Mouse (Mus musculus) heart, adult 18-20 months (tissue): Measurements from ENCODE around the gene 4930469K13Rik. TPM values are rescaled to one million over a fixed set of nuclear protein-coding genes. Genes with fewer than 3 reads are reported as not detected.
A peak's percentile ranks its signal among the peaks of the same experiment; 100 is the strongest.

Experiments
- DNase-seq, 2 experiments: peaks; one replicate each; pipeline ENCODE4 v3.0.0; 2021 to 2022; ENCODE audit warnings: mixed read lengths in 1 of 2
- total RNA-seq, 2 experiments: library from RNA; stranded (reverse); gene quantifications; 2 replicates each; pipeline ENCODE4 v1.2.3; 2021

Gene 4930469K13Rik
- total RNA-seq, 2 experiments from 2014 or later, result not detected

DNA sequence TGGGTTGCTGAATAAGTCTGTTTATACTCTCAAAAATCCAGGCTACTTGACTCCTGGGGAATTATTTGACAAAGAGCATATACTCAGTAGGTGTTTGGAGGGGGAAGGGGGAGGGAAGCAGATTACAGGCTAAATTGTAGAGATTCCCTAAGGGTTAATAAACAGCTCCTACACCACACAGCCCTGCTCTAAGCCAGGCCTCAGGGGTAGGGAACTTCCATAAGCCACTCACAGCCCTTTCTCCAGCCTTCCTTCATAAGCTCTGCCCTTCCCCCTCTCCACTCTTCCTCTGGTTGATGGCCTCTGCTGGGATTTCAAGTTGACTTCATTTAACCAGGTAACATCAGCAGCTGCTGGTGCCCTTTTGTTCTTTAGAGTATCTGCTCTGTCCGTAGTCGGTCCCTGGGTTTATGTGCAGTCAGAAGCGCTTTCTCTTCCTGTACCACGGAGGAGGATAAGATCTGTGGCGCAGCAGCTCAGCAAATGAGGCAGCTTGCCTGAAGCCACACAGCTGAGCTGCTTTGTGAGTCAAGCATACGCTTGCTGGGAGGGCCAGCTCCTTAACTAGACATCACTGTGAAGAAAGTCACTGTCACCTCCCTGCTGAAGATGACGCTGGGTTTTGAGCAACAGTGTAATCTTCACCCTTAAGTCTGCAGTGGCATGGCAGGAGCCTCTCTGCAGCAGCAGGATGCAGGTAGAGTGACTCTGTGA is 159.6 kb downstream of the 4930469K13Rik start:
- no peak for DNase-seq

GRCm38 (mm10) chr11:33937641-33938040 is 160.7 kb downstream of the 4930469K13Rik start:
- no peak for DNase-seq

GRCm38 (mm10) chr11:33934286-33934685 is 164.1 kb downstream of the 4930469K13Rik start:
- no peak for DNase-seq

DNA sequence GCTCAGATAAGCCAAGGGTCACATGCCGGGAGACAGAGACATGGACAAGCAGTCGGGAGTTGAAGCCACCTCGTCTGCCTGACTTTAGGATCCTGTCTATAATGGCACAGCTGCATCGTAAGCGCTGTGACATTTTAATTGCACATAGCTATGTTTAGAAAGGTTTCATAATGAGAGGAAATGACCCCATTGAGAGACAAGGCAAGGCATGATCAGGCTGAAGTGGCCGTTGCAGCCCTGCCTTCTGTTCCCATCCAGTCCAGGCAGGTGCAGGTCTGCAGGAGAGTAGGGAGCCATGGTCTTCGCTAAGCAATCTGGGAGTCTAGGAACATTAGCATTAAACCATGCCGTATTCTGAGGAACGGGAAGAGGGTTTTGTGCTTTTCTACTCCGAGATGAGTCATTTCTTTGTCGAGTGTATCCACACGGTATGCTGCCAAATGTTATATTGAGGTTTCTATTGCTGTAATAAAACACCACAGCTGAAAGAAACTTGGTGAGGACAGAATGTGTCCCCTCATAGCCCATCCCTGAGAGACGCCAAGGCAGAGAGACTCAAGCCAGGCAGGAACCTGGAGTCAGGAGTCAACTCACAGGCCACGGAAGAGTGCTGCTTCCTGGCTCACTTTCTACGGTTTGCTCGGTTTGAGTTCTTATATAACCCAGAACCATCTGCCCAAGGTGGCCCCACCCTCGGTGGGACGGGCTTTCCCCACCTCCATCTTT is 165.8 kb downstream of the 4930469K13Rik start:
- DNase-seq, result no peak

GRCm38 (mm10) chr11:33931836-33932385 is 166.4 kb downstream of the 4930469K13Rik start:
- DNase-seq, result peak; percentile 13 to 21

GRCm38 (mm10) chr11:33929412-33929811 is 168.9 kb downstream of the 4930469K13Rik start:
- DNase-seq, result no peak

DNA sequence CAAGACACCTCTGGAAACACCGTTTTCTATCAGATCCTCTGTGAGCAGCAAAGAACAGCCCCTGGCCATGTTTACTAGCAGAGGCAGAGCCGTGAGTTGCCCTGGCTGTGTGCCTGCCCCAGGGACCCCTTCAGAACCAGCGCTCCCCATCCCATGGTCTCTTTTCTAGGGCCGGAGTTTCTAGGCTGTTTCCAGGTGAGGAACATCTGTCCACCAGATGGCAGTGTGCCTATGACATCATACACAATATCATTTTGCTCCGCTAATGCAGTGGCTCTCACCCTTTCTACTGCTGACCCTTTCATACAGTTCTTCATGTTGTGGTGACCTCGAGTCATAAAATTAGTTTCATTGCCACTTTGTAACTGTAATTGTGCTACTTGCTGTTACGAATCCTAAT is 169.7 kb downstream of the 4930469K13Rik start:
- DNase-seq, result peak; percentile 15 to 35

DNA sequence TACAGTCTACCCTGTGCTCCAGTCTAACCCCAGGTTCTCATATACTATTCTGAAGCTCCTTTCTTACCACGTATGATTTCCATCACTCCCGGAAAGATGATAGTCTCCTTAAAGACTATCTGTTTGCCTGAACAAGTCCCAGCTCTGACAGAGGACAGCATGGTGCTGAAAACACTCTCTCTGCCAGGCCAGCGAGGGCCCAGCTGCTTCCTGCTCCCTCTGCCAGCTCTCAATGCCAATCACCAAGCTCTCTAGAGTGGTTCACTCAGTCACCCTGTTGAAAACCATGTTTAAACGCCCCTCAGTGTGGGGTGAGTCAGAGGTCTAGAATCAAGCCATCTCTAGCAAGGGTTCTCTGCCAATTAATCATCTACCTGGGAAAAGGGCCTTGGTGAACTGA is 170.5 kb downstream of the 4930469K13Rik start:
- DNase-seq, result no peak

DNA sequence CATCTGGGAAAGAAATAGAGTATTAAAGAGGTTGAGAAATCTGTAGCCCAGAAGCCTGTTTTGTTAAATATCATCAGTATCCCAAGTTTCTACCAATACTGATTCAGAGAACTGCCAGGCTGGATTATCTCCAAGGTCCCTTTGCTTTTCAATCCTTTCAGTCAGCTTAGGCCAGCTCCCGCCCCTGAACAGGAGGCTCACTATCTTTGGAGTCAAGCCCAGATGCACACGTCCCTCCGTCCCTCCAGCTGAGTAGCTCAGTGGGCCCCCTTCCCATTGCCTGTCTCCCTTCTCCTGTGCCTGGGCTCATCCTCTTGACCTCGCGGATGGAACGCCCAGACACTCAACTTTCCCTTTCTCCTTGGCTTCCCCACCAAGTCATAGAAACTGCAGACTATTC is 171.0 kb downstream of the 4930469K13Rik start:
- DNase-seq, result no peak

- no peak for DNase-seq
Observed at GRCm38 (mm10) chr11:33926551-33926950, 171.8 kb downstream of the 4930469K13Rik start.

DNA sequence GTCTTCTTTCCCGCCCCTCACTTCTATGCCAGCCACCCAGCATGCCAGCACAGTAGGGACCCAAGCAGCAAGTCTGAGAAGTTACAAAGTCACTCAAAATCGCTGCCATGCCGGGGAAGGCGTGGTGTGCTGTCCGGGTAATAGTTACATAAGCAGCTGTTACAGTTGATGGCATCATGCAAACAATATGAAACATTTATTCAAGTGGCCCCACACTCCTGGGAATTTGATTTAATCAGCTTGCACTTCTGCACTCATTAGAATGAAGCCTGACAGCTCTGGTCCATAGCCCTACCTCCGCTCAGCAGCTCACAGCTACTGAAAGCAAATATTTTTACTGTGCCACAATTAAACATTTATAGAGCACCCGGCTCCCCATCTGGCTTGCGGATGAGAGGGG is 172.6 kb downstream of the 4930469K13Rik start:
- DNase-seq, result no peak

Other genes starting within 250 kb of the 4930469K13Rik start
- gene Kcnmb1, start 135.5 kb downstream of the 4930469K13Rik start, total RNA-seq, result under 1 TPM; 0.55 to 0.75 TPM
- gene Kcnip1, start 105.4 kb downstream of the 4930469K13Rik start, total RNA-seq, result under 1 TPM; 0.17 to 0.28 TPM
- 1 to 10 TPM; 2.4 to 2.6 TPM for gene Lcp2, start 51.6 kb downstream of the 4930469K13Rik start, total RNA-seq
- not detected for gene Foxi1, start 109.5 kb upstream of the 4930469K13Rik start, total RNA-seq
- not detected for gene Fam196b, start 216.3 kb upstream of the 4930469K13Rik start, total RNA-seq